11 mouse cellular contexts compared by ENCODE assay signal in genomic region chr10:118161131-118161530, GRCm38 (mm10). TPM values are rescaled to one million over a fixed set of nuclear protein-coding genes. Genes with fewer than 3 reads are reported as not detected.
DNase-seq lines count a peak whose midpoint lies in the region.
"Had no signal": no experiment of that assay in that cellular context is flagged by ENCODE, and none has a peak within 500 bp of the region (broad histone marks: within the 10 kb centered on the region; RNA-seq: fewer than 3 reads in every experiment).

No protein-coding gene starts in this region.

- intact Hi-C loops in heart, postnatal 14 days (cut with DNase I): no loop called here

- peak; percentile 88 for DNase-seq in right cerebral cortex, adult 18-20 months
- no peak for DNase-seq in right cerebral cortex, postnatal 4 days
- peak; percentile 8 to 15 for DNase-seq in layer of hippocampus, postnatal 10 days (ENCODE audit: low spot score in 2 of 2)
- DNase-seq in lung, postnatal 10 days: peak; percentile 33
- DNase-seq in heart, postnatal 14 days: no peak
- DNase-seq in c-Kit-positive CD71-positive TER-119-positive erythroid progenitor cells, embryonic 14.5 days (ENCODE audit: low spot score): no peak
- DNase-seq in kidney, postnatal 36 days: no peak
- no peak for DNase-seq in urinary bladder, postnatal 36 days (ENCODE audit: low spot score in 2 of 2)
- DNase-seq: kidney, adult 9 months had no signal

RNA-seq across cellular contexts. Expression of gene Mdm1, which starts 19.5 kb away (rescaled TPM):
- 10 to 100 TPM; 13.2 to 15.2 TPM for total RNA-seq in layer of hippocampus, postnatal 10 days (2021)
- total RNA-seq in heart, postnatal 14 days (2021): 1 to 10 TPM; 4.5 to 5.2 TPM

RNA-seq across cellular contexts. Expression of gene Il22, which starts 43.6 kb away (rescaled TPM):
- total RNA-seq in layer of hippocampus, postnatal 10 days (2021): not detected
- total RNA-seq in heart, postnatal 14 days (2021): not detected
- total RNA-seq: heart, adult 8-10 months; liver, adult 2 months had no signal

Comparison
In these comparisons a context has a peak if more than half of its experiments do, and no peak if none do; other contexts are left out.
1. DNase-seq: peak in right cerebral cortex, adult 18-20 months (single experiment), layer of hippocampus, postnatal 10 days (2 of 2) and lung, postnatal 10 days (single experiment); none in right cerebral cortex, postnatal 4 days (single experiment), heart, postnatal 14 days (0 of 2), c-Kit-positive CD71-positive TER-119-positive erythroid progenitor cells, embryonic 14.5 days (single experiment), kidney, postnatal 36 days (0 of 2) and urinary bladder, postnatal 36 days (0 of 2).